Mouse (Mus musculus): ENCODE data around the gene Cdyl. TPM values are rescaled to one million over a fixed set of nuclear protein-coding genes. Genes with fewer than 3 reads are reported as not detected.

Gene Cdyl
- total and polyA plus RNA-seq, 2 experiments, result 1.3 to 3.5 TPM

DNA sequence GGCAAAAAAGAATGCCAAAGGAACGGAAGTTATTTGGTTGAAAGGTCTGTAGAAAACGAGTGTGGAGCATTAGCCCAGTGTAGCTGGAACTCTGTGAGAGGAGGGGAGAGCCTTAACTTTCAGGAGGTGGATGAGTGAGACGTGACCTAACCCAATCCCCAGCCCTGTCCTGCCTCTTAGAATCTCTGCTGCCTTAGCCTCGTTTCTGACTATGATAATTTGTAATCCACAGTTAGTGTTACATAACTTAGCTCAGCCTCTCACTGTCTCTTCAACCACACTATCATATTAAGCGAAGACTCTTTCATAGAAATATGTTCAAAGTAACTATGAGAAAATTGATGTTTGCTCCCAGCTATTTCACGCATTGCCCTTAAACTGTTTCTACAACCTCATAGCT is 59.9 kb downstream of the Cdyl start:
- no peak overlapping the region for H3K4me3 ChIP-seq (ENCODE audit: insufficient read depth, low read depth, low read length)
- no peak for DNase-seq (ENCODE audit: extremely low read depth, low read depth, low spot score)
- H3K79me2 ChIP-seq (ENCODE audit: control insufficient read depth, insufficient read depth, low read length), result no peaks in the 10 kb centered on the region
- H3K36me3 ChIP-seq (ENCODE audit: control insufficient read depth, insufficient read depth, low read length), result no peaks in the 10 kb centered on the region
- H3K9ac ChIP-seq (ENCODE audit: low read depth, low read length), result no peak overlapping the region
- WGBS, result 85% methylated on average over 6 of the region's 6 CpGs
- no peaks in the 10 kb centered on the region; the same call in 1 of the 2 replicates for H3K4me1 ChIP-seq (ENCODE audit: control insufficient read depth, insufficient read depth, low read length)
- no peaks in the 10 kb centered on the region for H3K27me3 ChIP-seq (ENCODE audit: control insufficient read depth, insufficient read depth, low read length)
- TF ChIP-seq CTCF (IDR thresholded peaks at IDR 0.05; ENCODE audit: low read depth, low read length), result no peak
- no peak for TF ChIP-seq POLR2A (IDR thresholded peaks at IDR 0.05; ENCODE audit: extremely low read depth, insufficient read depth, low read length)
- no peak overlapping the region for H3K27ac ChIP-seq (replicated peaks; ENCODE audit: insufficient read depth, low read depth, low read length)

DNA sequence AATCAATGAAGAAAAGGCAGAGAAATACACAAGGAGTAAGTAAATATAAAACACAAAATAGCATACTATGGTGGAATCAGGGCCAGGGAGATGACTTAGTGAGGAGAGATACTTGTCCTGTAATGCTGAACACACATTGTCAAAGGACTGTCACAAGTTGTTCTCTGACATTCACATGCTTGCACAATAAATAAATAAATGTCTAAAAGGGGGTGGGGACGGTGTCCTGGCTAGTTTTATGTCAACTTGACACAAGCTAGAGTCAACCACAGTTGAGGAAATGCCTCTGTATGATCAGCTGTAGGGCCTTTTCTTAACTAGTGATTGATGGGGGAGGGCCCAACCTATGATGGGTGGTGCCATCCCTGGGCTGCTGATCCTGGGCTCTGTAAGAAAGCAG is 63.4 kb downstream of the Cdyl start:
- no peaks in the 10 kb centered on the region for H3K36me3 ChIP-seq (ENCODE audit: control insufficient read depth, insufficient read depth, low read length)
- H3K27me3 ChIP-seq (ENCODE audit: control insufficient read depth, insufficient read depth, low read length), result no peaks in the 10 kb centered on the region
- no peak for TF ChIP-seq POLR2A (IDR thresholded peaks at IDR 0.05; ENCODE audit: extremely low read depth, insufficient read depth, low read length)
- TF ChIP-seq CTCF (IDR thresholded peaks at IDR 0.05; ENCODE audit: low read depth, low read length), result no peak
- H3K9ac ChIP-seq (ENCODE audit: low read depth, low read length), result no peak overlapping the region
- no peaks in the 10 kb centered on the region for H3K79me2 ChIP-seq (ENCODE audit: control insufficient read depth, insufficient read depth, low read length)
- H3K4me3 ChIP-seq (ENCODE audit: insufficient read depth, low read depth, low read length), result no peak overlapping the region
- peak; percentile 86 for DNase-seq (ENCODE audit: extremely low read depth, low read depth, low spot score)
- H3K4me1 ChIP-seq (ENCODE audit: control insufficient read depth, insufficient read depth, low read length), result no peaks in the 10 kb centered on the region; the same call in 1 of the 2 replicates
- 9% methylated on average over 1 of the region's 1 CpGs for WGBS
- no peak overlapping the region for H3K27ac ChIP-seq (replicated peaks; ENCODE audit: insufficient read depth, low read depth, low read length)

- WGBS, result 92% methylated on average over 3 of the region's 3 CpGs
- Histone ChIP-seq H3K4me3 (ENCODE audit: insufficient read depth, low read depth, low read length) (no peak overlapping the region), H3K27me3 (ENCODE audit: control insufficient read depth, insufficient read depth, low read length) (no peaks in the 10 kb centered on the region), H3K79me2 (ENCODE audit: control insufficient read depth, insufficient read depth, low read length) (no peaks in the 10 kb centered on the region), H3K27ac (replicated peaks; ENCODE audit: insufficient read depth, low read depth, low read length) (no peak overlapping the region), H3K36me3 (ENCODE audit: control insufficient read depth, insufficient read depth, low read length) (no peaks in the 10 kb centered on the region), H3K4me1 (ENCODE audit: control insufficient read depth, insufficient read depth, low read length) (no peaks in the 10 kb centered on the region; the same call in 1 of the 2 replicates), H3K9ac (ENCODE audit: low read depth, low read length) (no peak overlapping the region)
- TF ChIP-seq POLR2A (IDR thresholded peaks at IDR 0.05; ENCODE audit: extremely low read depth, insufficient read depth, low read length) (no peak), CTCF (IDR thresholded peaks at IDR 0.05; ENCODE audit: low read depth, low read length) (no peak)
- DNase-seq (ENCODE audit: extremely low read depth, low read depth, low spot score), result no peak
Observed at GRCm38 (mm10) chr13:35726025-35726424, 66.4 kb downstream of the Cdyl start.

GRCm38 (mm10) chr13:35732131-35732530 is 72.5 kb downstream of the Cdyl start:
- WGBS, result 82% methylated on average over 4 of the region's 4 CpGs
- Histone ChIP-seq H3K4me3 (ENCODE audit: insufficient read depth, low read depth, low read length) (no peak overlapping the region), H3K27ac (replicated peaks; ENCODE audit: insufficient read depth, low read depth, low read length) (no peak overlapping the region), H3K4me1 (ENCODE audit: control insufficient read depth, insufficient read depth, low read length) (no peaks in the 10 kb centered on the region), H3K79me2 (ENCODE audit: control insufficient read depth, insufficient read depth, low read length) (no peaks in the 10 kb centered on the region), H3K36me3 (ENCODE audit: control insufficient read depth, insufficient read depth, low read length) (no peaks in the 10 kb centered on the region), H3K27me3 (ENCODE audit: control insufficient read depth, insufficient read depth, low read length) (no peaks in the 10 kb centered on the region), H3K9ac (ENCODE audit: low read depth, low read length) (no peak overlapping the region)
- DNase-seq (ENCODE audit: extremely low read depth, low read depth, low spot score), result no peak
- TF ChIP-seq POLR2A (IDR thresholded peaks at IDR 0.05; ENCODE audit: extremely low read depth, insufficient read depth, low read length), result no peak
- no peak for TF ChIP-seq CTCF (IDR thresholded peaks at IDR 0.05; ENCODE audit: low read depth, low read length)

DNA sequence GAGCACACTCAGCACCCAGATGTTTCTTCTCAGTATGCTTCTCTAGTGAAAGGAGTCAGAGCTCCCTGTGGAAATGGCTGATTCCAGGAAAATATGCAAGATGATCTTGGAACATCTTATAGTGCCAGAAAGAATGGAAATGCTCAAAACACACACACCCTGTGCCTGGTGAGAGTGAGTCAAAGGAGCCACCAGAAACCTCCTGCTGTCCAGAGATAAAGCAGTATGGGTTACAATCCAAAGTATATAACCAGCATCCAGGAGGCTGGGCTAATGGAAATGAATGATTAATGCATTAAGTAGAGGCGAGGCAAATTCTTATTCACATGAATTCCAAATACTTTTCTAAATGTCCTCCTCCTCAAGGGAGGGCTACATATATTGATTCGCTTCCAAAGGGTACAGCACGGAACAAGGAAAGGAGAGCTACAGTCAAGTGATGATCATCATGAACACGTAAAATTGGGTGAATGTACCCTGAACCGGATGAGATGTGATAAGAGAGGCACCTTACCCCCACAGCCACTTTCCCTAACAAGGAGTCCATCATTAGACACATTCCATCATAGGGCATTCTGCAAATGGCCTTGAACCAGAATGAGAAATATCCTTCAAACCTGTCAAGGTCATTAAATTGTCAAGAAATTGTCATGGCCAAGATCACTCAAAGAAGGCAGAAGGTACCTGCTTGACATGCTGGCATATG is 73.4 kb downstream of the Cdyl start:
- no peak overlapping the region for H3K27ac ChIP-seq (replicated peaks; ENCODE audit: insufficient read depth, low read depth, low read length)

DNA sequence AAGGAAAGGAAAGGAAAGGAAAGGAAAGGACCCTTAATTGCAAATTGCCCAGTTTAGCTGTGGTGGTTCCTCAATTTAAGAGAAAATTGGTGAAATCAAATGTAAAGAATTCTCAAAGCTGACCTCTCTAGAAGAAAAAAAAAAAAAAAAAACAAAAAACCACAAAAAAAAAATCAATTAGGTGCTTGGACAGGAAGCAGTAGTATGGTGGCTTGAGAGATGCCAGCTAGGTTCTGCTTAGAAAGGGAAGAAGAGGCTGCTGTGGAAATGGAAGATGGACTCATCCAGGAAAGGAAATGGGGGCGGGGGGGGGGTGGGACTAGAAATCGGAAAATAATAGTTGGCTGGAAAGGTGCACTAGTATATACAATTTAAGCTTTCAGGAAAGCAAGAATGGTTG is 77.9 kb downstream of the Cdyl start:
- no peak for DNase-seq (ENCODE audit: extremely low read depth, low read depth, low spot score)
- Histone ChIP-seq H3K27ac (replicated peaks; ENCODE audit: insufficient read depth, low read depth, low read length) (no peak overlapping the region), H3K79me2 (ENCODE audit: control insufficient read depth, insufficient read depth, low read length) (peaks cover 4% of the 10 kb centered on the region; the same call in 1 of the 2 replicates), H3K9ac (ENCODE audit: low read depth, low read length) (no peak overlapping the region), H3K4me3 (ENCODE audit: insufficient read depth, low read depth, low read length) (no peak overlapping the region), H3K4me1 (ENCODE audit: control insufficient read depth, insufficient read depth, low read length) (peaks cover 5% of the 10 kb centered on the region; the same call in 1 of the 2 replicates), H3K36me3 (ENCODE audit: control insufficient read depth, insufficient read depth, low read length) (no peaks in the 10 kb centered on the region), H3K27me3 (ENCODE audit: control insufficient read depth, insufficient read depth, low read length) (no peaks in the 10 kb centered on the region)
- no peak for TF ChIP-seq CTCF (IDR thresholded peaks at IDR 0.05; ENCODE audit: low read depth, low read length)
- TF ChIP-seq POLR2A (IDR thresholded peaks at IDR 0.05; ENCODE audit: extremely low read depth, insufficient read depth, low read length), result no peak
- WGBS, result 44% methylated on average over 2 of the region's 2 CpGs

More for the DNA sequence above, 73.4 kb downstream of the Cdyl start:
- Histone ChIP-seq H3K4me3 (ENCODE audit: insufficient read depth, low read depth, low read length) (no peak overlapping the region), H3K27me3 (ENCODE audit: control insufficient read depth, insufficient read depth, low read length) (no peaks in the 10 kb centered on the region), H3K4me1 (ENCODE audit: control insufficient read depth, insufficient read depth, low read length) (no peaks in the 10 kb centered on the region), H3K36me3 (ENCODE audit: control insufficient read depth, insufficient read depth, low read length) (no peaks in the 10 kb centered on the region), H3K9ac (ENCODE audit: low read depth, low read length) (no peak overlapping the region), H3K79me2 (ENCODE audit: control insufficient read depth, insufficient read depth, low read length) (no peaks in the 10 kb centered on the region)
- TF ChIP-seq CTCF (IDR thresholded peaks at IDR 0.05; ENCODE audit: low read depth, low read length), result no peak
- TF ChIP-seq POLR2A (IDR thresholded peaks at IDR 0.05; ENCODE audit: extremely low read depth, insufficient read depth, low read length), result no peak
- 94% methylated on average over 5 of the region's 5 CpGs for WGBS
- DNase-seq (ENCODE audit: extremely low read depth, low read depth, low spot score), result no peak
